Mouse (Mus musculus): Measurements from ENCODE around the gene Col18a1. TPM values are rescaled to one million over a fixed set of nuclear protein-coding genes. Genes with fewer than 3 reads are reported as not detected.
A peak's percentile ranks its signal among the peaks of the same experiment; 100 is the strongest.

Gene Col18a1
- total RNA-seq, 2 experiments from 2014 or later, result 31.8 to 41.9 TPM

- DNase-seq (ENCODE audit: low spot score in 2 of 2), result no peak
These were observed 142.1 kb downstream of the Col18a1 start for GRCm38 (mm10) chr10:77024231-77024630.

DNA sequence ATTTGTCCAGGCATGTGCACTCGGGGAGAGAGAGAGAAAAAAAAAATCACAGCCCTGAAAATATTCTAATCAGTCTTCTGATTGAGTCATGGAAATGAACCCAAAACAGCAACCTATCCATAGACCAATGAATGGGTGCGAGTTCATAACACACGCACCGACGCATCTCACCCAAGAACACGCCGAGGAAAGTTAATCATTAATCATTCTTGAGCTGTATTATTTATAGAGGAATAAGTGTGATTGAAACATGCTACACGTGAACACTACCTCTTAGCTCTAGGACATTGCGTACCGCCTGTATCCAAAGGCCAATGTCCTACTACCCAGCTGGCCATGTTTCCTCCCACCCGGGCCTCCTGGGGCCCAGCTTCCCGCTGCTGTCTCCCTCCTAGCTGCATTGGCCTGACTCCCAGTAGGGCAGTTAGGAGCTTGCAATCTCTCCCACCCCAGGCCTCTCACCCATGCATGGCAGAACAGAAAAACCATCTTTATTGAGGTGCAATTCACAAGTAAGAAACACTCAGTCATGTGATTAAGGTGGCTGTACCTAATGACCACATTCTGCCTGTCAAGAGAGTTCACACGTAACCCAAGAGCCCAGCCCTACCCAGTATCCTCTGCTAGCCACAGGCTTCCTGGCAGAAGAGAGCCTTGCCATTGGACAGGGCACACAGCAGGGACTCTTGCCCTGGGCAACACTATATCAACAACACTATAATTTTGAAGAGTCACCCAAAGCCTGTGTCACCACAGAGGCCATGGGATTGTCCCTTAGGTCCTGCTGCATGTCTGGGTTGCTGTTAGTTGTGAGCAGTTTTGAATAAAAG, 143.8 kb downstream of the Col18a1 start:
- DNase-seq (ENCODE audit: low spot score in 2 of 2), result no peak

DNA sequence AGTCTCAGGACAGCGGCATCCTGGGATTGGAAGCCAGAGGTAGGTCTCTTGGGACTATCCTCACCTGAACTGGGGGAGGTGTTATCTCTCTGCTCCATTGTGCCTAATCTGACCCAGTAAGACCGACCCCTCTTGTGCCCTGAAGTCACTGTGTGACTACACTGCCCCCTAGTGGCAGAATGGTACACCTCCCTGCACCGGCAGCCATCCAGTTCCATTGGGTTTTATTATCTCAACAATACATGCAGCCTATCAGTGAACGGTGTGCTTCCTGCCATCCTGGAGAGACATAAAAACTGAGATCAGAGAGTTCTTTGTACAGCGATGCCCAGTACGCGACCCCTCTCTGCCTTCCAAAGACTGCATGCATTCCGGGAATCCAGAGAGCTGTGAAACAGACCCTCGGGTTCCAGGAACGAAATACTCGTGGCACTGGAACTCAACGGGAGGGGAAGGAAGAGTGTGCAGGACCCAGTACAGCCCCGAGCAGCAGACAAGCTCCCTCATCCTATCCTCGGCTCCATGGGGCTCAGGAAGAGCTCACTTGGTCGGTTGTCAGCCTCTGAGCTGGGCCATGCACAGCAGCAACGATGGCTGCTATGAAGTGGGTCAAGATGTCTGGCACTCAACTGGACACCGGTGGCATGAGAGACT, 144.8 kb downstream of the Col18a1 start:
- peak; percentile 72 to 77 for DNase-seq (ENCODE audit: low spot score in 2 of 2)

- DNase-seq (ENCODE audit: low spot score in 2 of 2), result no peak
These were observed 148.7 kb downstream of the Col18a1 start for GRCm38 (mm10) chr10:77017662-77018061.

DNA sequence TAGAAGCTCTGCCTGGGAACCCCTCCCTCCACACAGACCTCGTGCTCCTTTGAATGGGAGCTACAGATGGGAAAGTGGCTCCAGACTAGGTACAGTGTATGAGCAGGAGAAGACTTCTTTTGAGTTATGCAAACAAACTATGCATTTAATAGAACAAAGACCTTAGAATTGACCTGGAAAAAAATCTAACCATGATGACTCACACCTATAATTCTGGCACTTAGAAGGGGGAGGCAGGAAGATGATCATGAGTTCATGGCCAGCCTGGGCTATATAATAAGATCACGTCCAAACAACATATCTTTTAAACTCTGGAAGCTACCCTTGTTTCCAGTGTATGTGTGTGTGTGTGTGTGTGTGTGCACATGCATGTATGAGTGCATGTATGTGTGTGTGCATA, 149.3 kb downstream of the Col18a1 start:
- DNase-seq (ENCODE audit: low spot score in 2 of 2), result no peak

GRCm38 (mm10) chr10:77016499-77016898, 149.8 kb downstream of the Col18a1 start:
- DNase-seq (ENCODE audit: low spot score in 2 of 2), result no peak

DNA sequence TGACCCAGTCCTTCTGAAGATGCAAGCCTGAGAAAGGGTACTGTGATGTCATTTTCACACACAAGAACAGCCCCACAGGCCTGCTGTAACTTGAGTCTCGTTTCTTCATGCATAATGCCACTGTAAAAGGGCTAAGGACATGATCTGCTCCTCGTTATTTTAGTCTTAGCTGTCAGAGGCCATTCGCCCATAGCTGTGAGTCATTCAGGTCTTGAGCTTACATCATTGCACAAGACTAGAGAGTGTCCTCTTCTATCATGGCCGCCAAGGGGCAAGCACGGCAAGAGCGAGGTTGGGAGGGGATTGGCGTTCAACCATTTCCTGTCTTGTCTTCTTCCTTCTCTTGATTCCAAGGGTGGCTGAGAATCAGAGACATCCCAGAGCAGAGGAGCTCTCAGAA, 150.3 kb downstream of the Col18a1 start:
- no peak for DNase-seq (ENCODE audit: low spot score in 2 of 2)

GRCm38 (mm10) chr10:77011681-77012080, 154.7 kb downstream of the Col18a1 start:
- DNase-seq (ENCODE audit: low spot score in 2 of 2), result no peak

GRCm38 (mm10) chr10:77008698-77009097, 157.7 kb downstream of the Col18a1 start:
- no peak for DNase-seq (ENCODE audit: low spot score in 2 of 2)

DNA sequence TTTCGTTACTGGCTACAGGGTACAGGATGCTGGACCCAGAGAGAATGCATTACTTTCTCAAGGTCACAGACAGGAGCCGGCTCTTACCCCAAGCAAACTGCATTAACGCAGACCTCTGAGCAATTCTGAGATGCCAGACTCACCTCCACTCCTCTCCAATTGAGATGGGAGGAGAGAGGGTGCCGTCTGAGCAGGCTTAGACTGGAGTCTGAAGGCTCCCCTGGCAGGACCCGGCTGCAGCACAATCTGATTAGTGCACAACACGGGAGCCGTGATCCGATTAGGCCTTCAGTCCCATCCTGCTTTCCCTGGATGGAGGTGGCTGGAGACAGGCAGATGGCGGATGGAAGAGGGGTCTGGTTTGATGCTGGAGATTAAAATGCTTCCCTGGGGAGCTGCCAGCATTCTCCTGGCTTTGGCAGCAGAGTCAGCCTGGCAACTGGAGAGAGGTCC, 158.2 kb downstream of the Col18a1 start:
- DNase-seq (ENCODE audit: low spot score in 2 of 2), result peak; percentile 30 to 45

- no peak for DNase-seq (ENCODE audit: low spot score in 2 of 2)
These were observed 158.8 kb downstream of the Col18a1 start for GRCm38 (mm10) chr10:77007433-77008108.

DNA sequence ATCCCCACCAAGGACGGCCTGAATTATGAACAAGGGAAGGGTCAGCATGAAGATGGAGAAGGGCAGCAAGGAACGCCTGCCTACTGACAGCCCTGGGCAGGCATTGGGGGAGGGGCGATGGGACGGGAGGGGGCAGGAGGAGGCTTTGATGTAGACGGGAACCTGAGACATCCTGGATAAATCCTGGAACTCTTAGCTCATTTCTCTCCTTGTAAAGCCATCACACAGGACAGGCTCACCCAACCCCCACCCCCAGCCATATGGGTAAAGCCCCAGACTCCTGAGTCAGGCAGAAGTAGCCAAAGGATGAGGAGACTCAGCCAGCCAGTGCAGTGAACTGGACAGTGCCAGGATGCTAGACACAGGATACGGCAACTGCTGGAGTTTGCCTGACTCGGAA, 161.4 kb downstream of the Col18a1 start:
- DNase-seq (ENCODE audit: low spot score in 2 of 2), result no peak

Other genes starting within 250 kb of the Col18a1 start
- gene Pcbp3, start 204.7 kb downstream of the Col18a1 start, total RNA-seq (2021), result 10 to 100 TPM; 26.2 to 38.9 TPM
- gene Slc19a1, start 134.3 kb downstream of the Col18a1 start, total RNA-seq (2021), result 10 to 100 TPM; 17.6 to 26.6 TPM
- 10 to 100 TPM; 83.1 to 93.5 TPM for gene Pofut2, start 92.7 kb upstream of the Col18a1 start, total RNA-seq (2021)